Mouse (Mus musculus) neural tube, embryonic 15.5 days (tissue): ENCODE data around the gene Glrx2. TPM values are rescaled to one million over a fixed set of nuclear protein-coding genes. Genes with fewer than 3 reads are reported as not detected.

Experiments used
- polyA plus RNA-seq: library from polyadenylated mRNA; unstranded; fragments of >200 nt; fragmentation: Nextera tagmentation; extraction: Ambion mirVana; gene quantifications from 2 replicates; pipeline ENCODE4 v1.2.1, GENCODE M21; 2015

Gene Glrx2
- polyA plus RNA-seq, 1 experiment from 2014 or later = 134 TPM

Other genes with a start within 250 kb of the Glrx2 start
- gene B3galt2, start 75.7 kb upstream of the Glrx2 start, polyA plus RNA-seq = 5.8 and 7.4 TPM in 2 replicates
- 17.9 and 19.9 TPM in 2 replicates for gene Cdc73, start 13.4 kb upstream of the Glrx2 start, polyA plus RNA-seq
- gene Trove2, start 60.7 kb downstream of the Glrx2 start, polyA plus RNA-seq = 19.0 and 20.2 TPM in 2 replicates
- gene Uchl5, start 60.9 kb downstream of the Glrx2 start, polyA plus RNA-seq = 72.5 and 92.0 TPM in 2 replicates